Mouse (Mus musculus): Measurements from ENCODE around the gene Vstm2l.

The Vstm2l gene

GRCm38 (mm10) chr2:157914105-157914764 is at the start of gene Vstm2l:
Vstm2l (plus strand) TSS chr2:157914653.
- in situ Hi-C loops (cut with MboI; ENCODE audit: unreplicated experiment in 2 of 2) = no loop called here

- in situ Hi-C loops (cut with MboI; ENCODE audit: unreplicated experiment in 2 of 2) = no loop called here
Observed at GRCm38 (mm10) chr2:157867126-157867525, 47.3 kb upstream of the Vstm2l start.

- in situ Hi-C loops (cut with MboI; ENCODE audit: unreplicated experiment in 2 of 2) = no loop called here
Observed at GRCm38 (mm10) chr2:157870247-157870646, 44.2 kb upstream of the Vstm2l start.

- in situ Hi-C loops (cut with MboI; ENCODE audit: unreplicated experiment in 2 of 2) = no loop called here
Observed at GRCm38 (mm10) chr2:157873223-157873622, 41.2 kb upstream of the Vstm2l start.

GRCm38 (mm10) chr2:157873691-157874090 is 40.8 kb upstream of the Vstm2l start:
- in situ Hi-C loops (cut with MboI; ENCODE audit: unreplicated experiment in 2 of 2) = no loop called here

- in situ Hi-C loops (cut with MboI; ENCODE audit: unreplicated experiment in 2 of 2) = no loop called here
Observed at GRCm38 (mm10) chr2:157875111-157875510, 39.3 kb upstream of the Vstm2l start.

- in situ Hi-C loops (cut with MboI; ENCODE audit: unreplicated experiment in 2 of 2) = no loop called here
Observed at GRCm38 (mm10) chr2:157877394-157877793, 37.1 kb upstream of the Vstm2l start.

GRCm38 (mm10) chr2:157877967-157878366 is 36.5 kb upstream of the Vstm2l start:
- in situ Hi-C loops (cut with MboI; ENCODE audit: unreplicated experiment in 2 of 2) = no loop called here

GRCm38 (mm10) chr2:157881939-157882338 is 32.5 kb upstream of the Vstm2l start:
- in situ Hi-C loops (cut with MboI; ENCODE audit: unreplicated experiment in 2 of 2) = no loop called here

GRCm38 (mm10) chr2:157887275-157888025 is 27.0 kb upstream of the Vstm2l start:
- in situ Hi-C loops (cut with MboI; ENCODE audit: unreplicated experiment in 2 of 2) = no loop called here

- in situ Hi-C loops (cut with MboI; ENCODE audit: unreplicated experiment in 2 of 2) = no loop called here
Observed at GRCm38 (mm10) chr2:157891166-157891565, 23.3 kb upstream of the Vstm2l start.

GRCm38 (mm10) chr2:157897131-157897530 is 17.3 kb upstream of the Vstm2l start:
- in situ Hi-C loops (cut with MboI; ENCODE audit: unreplicated experiment in 2 of 2) = no loop called here

GRCm38 (mm10) chr2:157913204-157913636 is 1.2 kb upstream of the Vstm2l start:
- in situ Hi-C loops (cut with MboI; ENCODE audit: unreplicated experiment in 2 of 2) = no loop called here

- in situ Hi-C loops (cut with MboI; ENCODE audit: unreplicated experiment in 2 of 2) = no loop called here
Observed at GRCm38 (mm10) chr2:157913705-157914104, 748 bp upstream of the Vstm2l start.

- in situ Hi-C loops (cut with MboI; ENCODE audit: unreplicated experiment in 2 of 2) = no loop called here
Observed at GRCm38 (mm10) chr2:157914889-157915517, 550 bp downstream of the Vstm2l start.

GRCm38 (mm10) chr2:157918529-157918928 is 4.1 kb downstream of the Vstm2l start:
- in situ Hi-C loops (cut with MboI; ENCODE audit: unreplicated experiment in 2 of 2) = no loop called here

GRCm38 (mm10) chr2:157921551-157921950 is 7.1 kb downstream of the Vstm2l start:
- in situ Hi-C loops (cut with MboI; ENCODE audit: unreplicated experiment in 2 of 2) = no loop called here

GRCm38 (mm10) chr2:157923406-157923805 is 9.0 kb downstream of the Vstm2l start:
- in situ Hi-C loops (cut with MboI; ENCODE audit: unreplicated experiment in 2 of 2) = no loop called here

GRCm38 (mm10) chr2:157924504-157924903 is 10.1 kb downstream of the Vstm2l start:
- in situ Hi-C loops (cut with MboI; ENCODE audit: unreplicated experiment in 2 of 2) = no loop called here

- in situ Hi-C loops (cut with MboI; ENCODE audit: unreplicated experiment in 2 of 2) = no loop called here
Observed at GRCm38 (mm10) chr2:157926502-157926901, 12.0 kb downstream of the Vstm2l start.

- in situ Hi-C loops (cut with MboI; ENCODE audit: unreplicated experiment in 2 of 2) = no loop called here
Observed at GRCm38 (mm10) chr2:157926927-157927326, 12.5 kb downstream of the Vstm2l start.

- in situ Hi-C loops (cut with MboI; ENCODE audit: unreplicated experiment in 2 of 2) = no loop called here
Observed at GRCm38 (mm10) chr2:157927397-157927796, 12.9 kb downstream of the Vstm2l start.

Data from v-Abl transformed pro-B cells (cell line).